Mouse (Mus musculus) G1E (cell line): ENCODE data around the gene Cenpa.
"Not testable (repeated sequence)": the region's sequence is repeated elsewhere in the genome, so short reads cannot be mapped to it uniquely, and the experiment has no call there.

Source experiments
- CTCF ChIP-seq: IDR thresholded peaks from 2 replicates; pipeline ENCODE4 v1.5.1; 2012; ENCODE audit warnings: low read depth, low read length, inconsistent platforms, mixed read lengths
- POLR2AphosphoS5 ChIP-seq: IDR thresholded peaks from 2 replicates; pipeline ENCODE4 v1.6.1; 2012; ENCODE audit warnings: low read depth, low read length, inconsistent platforms; ENCODE audit not compliant: insufficient replicate concordance

- TF ChIP-seq CTCF, POLR2AphosphoS5: not testable (repeated sequence)
Measured at GRCm38 (mm10) chr5:30678069-30678468, 11.5 kb downstream of the Cenpa start.
